Mouse (Mus musculus): ENCODE data around the gene Hnrnpk. TPM values are rescaled to one million over a fixed set of nuclear protein-coding genes. Genes with fewer than 3 reads are reported as not detected.

Gene Hnrnpk
- total and polyA plus RNA-seq, 2 experiments from 2014 or later, result 377 to 606 TPM

- peak overlapping the region; percentile 22; the same call in 1 of the 2 replicates for H3K27ac ChIP-seq (ENCODE audit: low read depth)
- DNase-seq (ENCODE audit: low spot score), result peak; percentile 58
Observed at GRCm38 (mm10) chr13:58415838-58416237, 12.7 kb upstream of the Hnrnpk start.

GRCm38 (mm10) chr13:58415374-58415773 is 12.2 kb upstream of the Hnrnpk start:
- DNase-seq (ENCODE audit: low spot score), result no peak
- H3K4me1 ChIP-seq (ENCODE audit: control insufficient read depth, insufficient read depth), result 0 out of 2 replicates have a peak, but pooled peaks cover 5% of the 10 kb centered on the region
- H3K27ac ChIP-seq (ENCODE audit: low read depth), result no peak overlapping the region

More at GRCm38 (mm10) chr13:58415838-58416237, 12.7 kb upstream of the Hnrnpk start:
- no peak overlapping the region for H3K4me3 ChIP-seq (ENCODE audit: low read depth, low read length)
- 0 out of 2 replicates have a peak, but pooled peaks cover 3% of the 10 kb centered on the region for H3K9me3 ChIP-seq (replicated peaks; ENCODE audit: control insufficient read depth, low read length)
- 51% methylated on average over 5 of the region's 5 CpGs for WGBS
- no peak overlapping the region for H3K4me2 ChIP-seq (ENCODE audit: low read depth, low read length)
- ATAC-seq (ENCODE audit: insufficient read depth, low read depth), result peak; percentile 80
- H3K9ac ChIP-seq (replicated peaks; ENCODE audit: low read depth, low read length), result no peak overlapping the region
- H3K27me3 ChIP-seq (ENCODE audit: control insufficient read depth, insufficient read depth, low read length), result no peaks in the 10 kb centered on the region
- TF ChIP-seq EP300 (IDR thresholded peaks at IDR 0.05; ENCODE audit: low read depth) (no peak), CTCF (IDR thresholded peaks at IDR 0.05; ENCODE audit: low read depth) (no peak)
- 0 out of 2 replicates have a peak, but pooled peaks cover 5% of the 10 kb centered on the region for H3K4me1 ChIP-seq (ENCODE audit: control insufficient read depth, insufficient read depth)
- H3K36me3 ChIP-seq (replicated peaks; ENCODE audit: control insufficient read depth, insufficient read depth, low read length), result peaks cover 4% of the 10 kb centered on the region; the same call in 1 of the 2 replicates

GRCm38 (mm10) chr13:58411073-58411472 is 7.9 kb upstream of the Hnrnpk start:
- Histone ChIP-seq H3K36me3 (replicated peaks; ENCODE audit: control insufficient read depth, insufficient read depth, low read length) (peaks cover 15% of the 10 kb centered on the region; the same call in 1 of the 2 replicates), H3K4me2 (ENCODE audit: low read depth, low read length) (no peak overlapping the region), H3K27me3 (ENCODE audit: control insufficient read depth, insufficient read depth, low read length) (no peaks in the 10 kb centered on the region), H3K27ac (ENCODE audit: low read depth) (no peak overlapping the region), H3K9ac (replicated peaks; ENCODE audit: low read depth, low read length) (no peak overlapping the region), H3K4me1 (ENCODE audit: control insufficient read depth, insufficient read depth) (0 out of 2 replicates have a peak, but pooled peaks cover 5% of the 10 kb centered on the region), H3K9me3 (replicated peaks; ENCODE audit: control insufficient read depth, low read length) (0 out of 2 replicates have a peak, but pooled peaks cover 3% of the 10 kb centered on the region), H3K4me3 (ENCODE audit: low read depth, low read length) (no peak overlapping the region)
- 94% methylated on average over 4 of the region's 4 CpGs for WGBS
- no peak for TF ChIP-seq CTCF (IDR thresholded peaks at IDR 0.05; ENCODE audit: low read depth)
- no peak for TF ChIP-seq EP300 (IDR thresholded peaks at IDR 0.05; ENCODE audit: low read depth)
- ATAC-seq (ENCODE audit: insufficient read depth, low read depth), result no peak
- no peak for DNase-seq (ENCODE audit: low spot score)

More at GRCm38 (mm10) chr13:58415374-58415773, 12.2 kb upstream of the Hnrnpk start:
- TF ChIP-seq CTCF (IDR thresholded peaks at IDR 0.05; ENCODE audit: low read depth) (no peak), EP300 (IDR thresholded peaks at IDR 0.05; ENCODE audit: low read depth) (no peak)
- no peak overlapping the region for H3K4me3 ChIP-seq (ENCODE audit: low read depth, low read length)
- 58% methylated on average over 6 of the region's 6 CpGs for WGBS
- H3K9me3 ChIP-seq (replicated peaks; ENCODE audit: control insufficient read depth, low read length), result 0 out of 2 replicates have a peak, but pooled peaks cover 3% of the 10 kb centered on the region
- H3K9ac ChIP-seq (replicated peaks; ENCODE audit: low read depth, low read length), result no peak overlapping the region
- H3K27me3 ChIP-seq (ENCODE audit: control insufficient read depth, insufficient read depth, low read length), result no peaks in the 10 kb centered on the region
- peaks cover 7% of the 10 kb centered on the region; the same call in 1 of the 2 replicates for H3K36me3 ChIP-seq (replicated peaks; ENCODE audit: control insufficient read depth, insufficient read depth, low read length)
- ATAC-seq (ENCODE audit: insufficient read depth, low read depth), result no peak; the same call in 1 of the 2 replicates
- no peak overlapping the region for H3K4me2 ChIP-seq (ENCODE audit: low read depth, low read length)

- no peaks in the 10 kb centered on the region for H3K9me3 ChIP-seq (replicated peaks; ENCODE audit: control insufficient read depth, low read length)
- no peaks in the 10 kb centered on the region for H3K27me3 ChIP-seq (ENCODE audit: control insufficient read depth, insufficient read depth, low read length)
- no peaks in the 10 kb centered on the region for H3K4me1 ChIP-seq (ENCODE audit: control insufficient read depth, insufficient read depth)
- peak overlapping the region; percentile 97 for H3K27ac ChIP-seq (ENCODE audit: low read depth)
- peak; percentile 72 for ATAC-seq (ENCODE audit: insufficient read depth, low read depth)
- WGBS, result under 1% methylated on average over 37 of the region's 48 CpGs
- peak overlapping the region; percentile 58 for H3K4me2 ChIP-seq (ENCODE audit: low read depth, low read length)
- TF ChIP-seq CTCF (IDR thresholded peaks at IDR 0.05; ENCODE audit: low read depth) (no peak), EP300 (IDR thresholded peaks at IDR 0.05; ENCODE audit: low read depth) (no peak)
- H3K4me3 ChIP-seq (ENCODE audit: low read depth, low read length), result peak overlapping the region; percentile 88
- peaks cover 13% of the 10 kb centered on the region for H3K36me3 ChIP-seq (replicated peaks; ENCODE audit: control insufficient read depth, insufficient read depth, low read length)
- H3K9ac ChIP-seq (replicated peaks; ENCODE audit: low read depth, low read length), result peak overlapping the region; percentile 99
- no peak for DNase-seq (ENCODE audit: low spot score)
Observed at GRCm38 (mm10) chr13:58402744-58403110, 416 bp downstream of the Hnrnpk start.

GRCm38 (mm10) chr13:58402003-58402743 is 970 bp downstream of the Hnrnpk start, which contains the start of gene Rmi1:
Gene Rmi1 (plus strand): TSS chr13:58402248.
- WGBS, result under 1% methylated on average over 87 of the region's 91 CpGs

More at GRCm38 (mm10) chr13:58402003-58402743, 970 bp downstream of the Hnrnpk start, which contains the start of gene Rmi1:
- TF ChIP-seq CTCF (IDR thresholded peaks at IDR 0.05; ENCODE audit: low read depth) (peak; percentile 21; the same call in 1 of the 2 replicates), EP300 (IDR thresholded peaks at IDR 0.05; ENCODE audit: low read depth) (peak; percentile 98)
- Histone ChIP-seq H3K4me3 (ENCODE audit: low read depth, low read length) (peak within 1 kb of the TSS; percentile 88), H3K9me3 (replicated peaks; ENCODE audit: control insufficient read depth, low read length) (no peaks in the 10 kb centered on the region), H3K27ac (ENCODE audit: low read depth) (peak within 1 kb of the TSS; percentile 97), H3K4me2 (ENCODE audit: low read depth, low read length) (peak within 1 kb of the TSS; percentile 89), H3K9ac (replicated peaks; ENCODE audit: low read depth, low read length) (peak within 1 kb of the TSS; percentile 99), H3K4me1 (ENCODE audit: control insufficient read depth, insufficient read depth) (no peaks in the 10 kb centered on the region), H3K36me3 (replicated peaks; ENCODE audit: control insufficient read depth, insufficient read depth, low read length) (peaks cover 14% of the 10 kb centered on the region), H3K27me3 (ENCODE audit: control insufficient read depth, insufficient read depth, low read length) (no peaks in the 10 kb centered on the region)
- DNase-seq (ENCODE audit: low spot score) (peak; percentile 96), ATAC-seq (ENCODE audit: insufficient read depth, low read depth) (peak; percentile 92)

Measured in heart, postnatal 0 days (tissue).